Mouse (Mus musculus) bone marrow, adult 2 months (tissue): ENCODE measurements around the gene Rpl35a.

Experiments
- CTCF ChIP-seq: fragments of 200-500 bp; IDR thresholded peaks from 2 replicates; pipeline ENCODE4 v1.5.1; 2011; ENCODE audit warnings: low read length, control low read depth; ENCODE audit not compliant: control insufficient read depth, insufficient read depth
- POLR2A ChIP-seq: fragments of 200-500 bp; IDR thresholded peaks from 2 replicates; pipeline ENCODE4 v1.6.1; 2011; ENCODE audit warnings: low read depth, mild to moderate bottlenecking, control low read depth, low read length, borderline replicate concordance; ENCODE audit not compliant: control insufficient read depth

- no peak for TF ChIP-seq CTCF
- no peak for TF ChIP-seq POLR2A
Observed at GRCm38 (mm10) chr16:33074967-33075366, 18.7 kb downstream of the Rpl35a start.
